Mouse (Mus musculus) right cerebral cortex, postnatal 14 days (tissue): ENCODE measurements around the gene Iqch.
A peak's percentile ranks its signal among the peaks of the same experiment; 100 is the strongest.

Experiments used
- DNase-seq: peaks from one replicate; pipeline ENCODE4 v3.0.0; 2022

Gene Iqch

GRCm38 (mm10) chr9:63602043-63602939 is at the start of gene Iqch, which contains the start of gene Aagab:
Iqch (minus strand) TSS chr9:63602493.
Aagab (plus strand) TSS chr9:63602660.
- peak; percentile 98 for DNase-seq

GRCm38 (mm10) chr9:63651594-63651993 is 49.3 kb upstream of the Iqch start:
- no peak for DNase-seq

DNA sequence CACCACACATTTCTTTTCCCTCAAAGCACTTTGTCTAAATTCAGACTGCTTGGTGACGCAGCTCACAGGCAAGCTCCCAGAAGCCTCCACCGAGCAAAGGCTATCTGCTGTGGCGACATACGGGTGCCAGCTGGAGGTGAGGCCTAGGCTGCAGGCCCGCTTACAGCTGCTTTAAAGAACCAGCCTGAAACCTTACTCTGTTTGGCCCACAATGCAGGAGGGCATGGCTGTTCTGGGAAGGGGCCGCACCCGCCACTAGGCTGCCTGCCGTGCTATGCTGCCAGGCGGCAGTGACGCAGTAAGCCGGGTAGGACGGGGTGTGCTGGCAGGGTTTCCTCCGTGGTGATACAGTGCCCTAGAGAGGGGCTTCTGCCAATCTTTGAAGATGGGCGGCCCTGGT is 48.6 kb upstream of the Iqch start:
- DNase-seq, result no peak

DNA sequence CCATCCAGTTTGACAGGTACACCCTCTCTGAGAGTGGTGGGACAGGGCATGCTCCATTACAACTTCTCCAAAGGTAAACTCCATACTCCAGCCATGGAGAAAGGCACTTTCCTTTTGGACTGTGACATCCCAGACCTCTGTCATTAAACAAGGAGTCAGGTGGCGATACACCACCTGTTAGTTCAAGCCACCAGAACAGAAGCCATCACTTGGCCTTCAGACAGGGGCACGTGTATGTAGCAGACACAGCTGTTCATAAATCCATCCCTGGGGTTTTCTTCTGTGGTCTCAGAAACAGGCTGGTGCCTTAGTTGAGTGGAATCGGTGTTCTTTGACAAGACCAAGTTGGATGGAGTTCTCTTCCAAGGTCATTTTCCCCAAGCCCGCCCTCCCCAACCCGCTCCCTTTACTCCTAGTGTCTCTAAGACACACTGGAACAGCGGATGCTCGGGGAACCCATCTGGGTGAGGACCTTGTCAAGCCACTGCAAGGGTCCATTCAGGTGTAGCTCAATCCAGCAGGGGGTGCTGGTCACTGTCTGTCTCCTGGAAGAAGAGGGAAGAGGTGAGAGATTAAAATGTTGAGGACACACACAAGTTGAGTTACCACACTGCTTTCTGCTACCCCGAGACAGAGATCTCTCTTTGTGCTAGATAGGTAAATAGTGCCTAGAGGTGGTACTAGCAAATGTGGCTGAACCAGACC is 47.7 kb upstream of the Iqch start:
- no peak for DNase-seq

- no peak for DNase-seq
Measured at GRCm38 (mm10) chr9:63648520-63648918, 46.2 kb upstream of the Iqch start.

DNA sequence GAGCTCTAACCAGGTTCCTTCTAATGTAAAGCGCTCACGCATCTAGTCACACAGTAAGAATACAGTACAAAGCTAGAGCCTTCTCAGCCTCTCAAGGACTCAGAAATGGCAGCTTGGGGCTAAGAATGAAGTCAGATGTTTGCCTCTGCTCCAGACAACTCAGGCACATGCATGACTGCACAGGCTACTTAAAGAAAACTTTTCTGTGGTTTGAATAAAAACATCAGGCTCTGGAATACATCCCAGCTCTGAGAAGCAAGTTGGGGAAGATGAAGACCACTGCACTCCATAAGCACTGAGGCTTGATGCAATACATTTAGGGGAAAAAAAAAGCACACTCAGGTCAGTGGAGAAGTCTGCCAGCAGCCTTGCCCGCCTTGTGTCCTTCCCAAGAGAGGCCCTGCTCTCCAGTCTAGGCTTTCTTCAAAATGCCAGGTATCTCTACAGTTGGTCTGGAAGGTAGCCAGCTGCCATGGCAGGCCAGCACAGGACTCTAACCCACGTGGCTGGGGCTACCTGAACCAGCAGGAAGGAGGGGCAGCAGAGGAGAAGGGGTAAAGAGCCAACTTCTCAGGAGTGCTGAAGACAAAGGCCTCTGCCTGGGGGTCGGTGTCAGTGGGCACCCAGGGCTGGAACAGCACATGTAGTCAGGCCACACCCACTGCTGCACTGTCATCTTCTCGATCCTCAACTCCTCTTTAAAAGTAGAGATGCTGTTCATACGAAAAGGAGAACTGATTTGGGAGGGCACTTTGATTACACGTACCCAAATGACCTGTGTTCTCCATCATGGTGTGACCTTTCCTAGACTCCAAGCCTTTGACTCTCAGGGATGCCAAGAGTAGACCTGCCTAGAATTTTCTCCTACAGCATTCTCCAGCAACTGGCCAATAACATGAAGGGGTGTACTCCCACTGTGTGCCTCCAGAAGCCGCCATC is 45.6 kb upstream of the Iqch start:
- no peak for DNase-seq

DNA sequence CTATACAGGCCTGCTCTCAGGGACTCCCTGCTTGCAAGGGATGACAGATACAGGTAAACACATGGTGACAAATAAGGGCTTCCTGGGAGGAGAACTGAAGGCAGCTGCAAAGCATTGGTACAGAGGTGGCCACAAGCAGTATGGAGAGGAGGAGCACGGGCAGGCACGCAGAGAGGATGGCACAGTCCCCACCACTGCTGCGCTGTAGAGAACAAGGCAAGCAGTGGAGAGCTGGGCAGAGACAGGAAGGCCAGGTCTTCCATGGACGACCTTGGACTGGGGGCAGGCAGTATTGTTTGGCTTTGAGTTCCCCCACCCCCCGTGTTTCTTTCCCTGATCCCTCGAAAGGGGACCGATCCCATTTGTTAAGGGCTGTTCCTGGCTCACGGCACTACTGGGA is 42.8 kb upstream of the Iqch start:
- DNase-seq, result no peak

GRCm38 (mm10) chr9:63644011-63644410 is 41.7 kb upstream of the Iqch start:
- DNase-seq, result no peak

DNA sequence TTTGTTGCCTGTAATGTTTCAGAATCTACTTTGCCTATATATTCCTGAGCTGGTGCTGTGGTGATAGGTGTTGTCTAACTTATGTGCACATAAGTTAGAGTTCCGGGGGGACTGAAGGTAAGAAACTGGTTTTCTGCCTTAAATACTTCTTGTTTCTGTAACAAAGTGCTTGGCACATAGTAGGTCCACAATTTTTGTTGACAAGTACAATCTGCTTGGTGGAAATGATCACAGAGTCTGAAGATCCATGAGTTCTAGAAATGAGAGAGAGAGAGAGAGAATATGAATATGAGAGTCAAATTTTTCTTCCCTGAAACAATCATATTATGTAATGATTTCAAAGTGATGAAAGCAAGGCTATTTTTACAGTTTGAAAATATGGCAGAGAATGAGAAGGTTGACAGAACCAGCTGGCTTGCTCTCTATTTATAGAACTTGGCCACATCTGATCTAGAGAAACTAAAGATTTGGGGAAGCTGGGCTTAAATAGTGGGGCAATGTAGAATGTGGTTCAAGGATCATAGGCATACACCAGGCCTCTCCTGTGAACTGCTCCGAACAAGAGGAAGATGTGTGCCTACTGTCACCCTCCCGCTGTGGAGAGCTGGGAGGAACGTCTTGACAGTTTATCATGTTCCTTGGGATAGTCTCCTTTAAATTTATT is 39.8 kb upstream of the Iqch start:
- no peak for DNase-seq

DNA sequence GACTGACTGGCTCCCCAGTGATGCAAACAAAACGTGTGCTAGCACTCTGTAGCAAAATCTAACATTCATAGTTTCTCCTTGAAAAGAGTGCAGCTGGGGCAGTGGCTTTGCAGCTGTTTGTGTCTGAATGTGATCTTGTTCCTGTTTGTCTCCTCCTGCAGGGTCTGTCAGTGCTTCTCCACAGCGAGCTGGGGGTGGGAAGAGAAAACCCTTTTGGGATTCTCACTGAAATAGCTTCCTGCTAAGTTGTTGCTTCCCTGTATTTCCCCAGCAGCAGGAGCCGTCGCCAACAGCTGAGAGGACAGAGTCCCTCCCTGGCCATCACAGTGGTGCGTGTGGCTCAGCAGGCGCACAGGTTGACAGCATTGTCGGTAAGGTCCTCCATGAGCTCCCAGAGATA is 33.8 kb upstream of the Iqch start:
- no peak for DNase-seq

- no peak for DNase-seq
Measured at GRCm38 (mm10) chr9:63633334-63633733, 31.0 kb upstream of the Iqch start.

DNA sequence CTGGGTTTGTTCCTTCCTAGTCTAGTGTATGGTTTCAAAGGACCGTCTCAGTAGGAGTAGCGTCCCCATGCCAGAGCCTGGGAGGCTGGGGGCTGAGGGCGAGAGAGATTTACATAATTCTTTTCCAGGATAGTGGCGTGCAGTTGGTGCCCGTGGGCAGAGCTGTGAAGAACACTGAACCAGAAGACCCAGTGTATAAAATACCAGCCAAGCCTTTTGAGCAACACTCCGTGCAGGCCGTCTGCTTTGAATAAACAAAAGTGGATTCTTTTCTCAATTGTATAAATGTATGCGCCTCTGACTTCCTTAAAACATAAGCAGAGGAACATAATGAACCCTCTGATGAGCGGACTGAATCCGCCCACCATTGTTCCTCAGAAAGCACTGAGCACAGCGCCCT is 30.6 kb upstream of the Iqch start:
- DNase-seq, result no peak

DNA sequence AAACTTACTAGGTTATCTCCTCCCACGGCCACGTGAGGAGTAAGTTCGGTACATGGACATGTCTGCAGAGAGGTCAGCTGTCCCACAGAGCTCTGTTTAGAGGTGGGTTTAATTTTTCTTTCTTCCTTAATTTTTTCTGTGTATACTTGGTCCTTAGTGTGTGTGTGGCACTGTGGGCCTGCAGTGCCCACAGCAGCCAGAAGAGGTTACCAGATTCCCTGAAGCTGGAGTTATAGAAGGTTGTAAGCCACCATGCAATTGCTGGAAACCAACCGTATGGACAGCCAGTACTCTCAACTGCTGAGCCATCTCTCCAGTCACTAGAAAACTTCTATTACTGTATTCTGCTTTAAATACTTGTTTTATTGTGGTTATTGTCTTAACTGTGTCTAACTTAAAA is 29.8 kb upstream of the Iqch start:
- DNase-seq, result no peak

- no peak for DNase-seq
Measured at GRCm38 (mm10) chr9:63625090-63625756, 22.9 kb upstream of the Iqch start.

- DNase-seq, result no peak
Measured at GRCm38 (mm10) chr9:63623895-63624569, 21.7 kb upstream of the Iqch start.

GRCm38 (mm10) chr9:63617967-63618366 is 15.7 kb upstream of the Iqch start:
- no peak for DNase-seq

GRCm38 (mm10) chr9:63614018-63614985 is 12.0 kb upstream of the Iqch start:
- no peak for DNase-seq

GRCm38 (mm10) chr9:63613569-63613968 is 11.3 kb upstream of the Iqch start:
- DNase-seq, result no peak

- peak; percentile 18 for DNase-seq
Measured at GRCm38 (mm10) chr9:63612565-63613515, 10.5 kb upstream of the Iqch start.
